Mouse (Mus musculus): ENCODE measurements at regions not wholly inside any gene's neighbourhood (a gene's known extent, or its start where the extent isn't known, plus 50 kb on each side); places are given as distances from the start of the nearest gene placed in this dataset.

- H3K27ac ChIP-seq (ENCODE audit: low read depth, low read length): peak overlapping the region; percentile 49
- H3K9ac ChIP-seq (ENCODE audit: low read depth, low read length): no peak overlapping the region
- H3K4me3 ChIP-seq (ENCODE audit: low read length): no peak overlapping the region
- no peak overlapping the region for H3K4me2 ChIP-seq (ENCODE audit: low read length)
- H3K9me3 ChIP-seq (ENCODE audit: control insufficient read depth, low read length): no peaks in the 10 kb centered on the region
- ATAC-seq: peak; percentile 83
- H3K4me1 ChIP-seq (ENCODE audit: control insufficient read depth, insufficient read depth, low read depth, low read length): peaks cover 14% of the 10 kb centered on the region
- no peaks in the 10 kb centered on the region for H3K36me3 ChIP-seq (ENCODE audit: control insufficient read depth, insufficient read depth, low read length)
- H3K27me3 ChIP-seq (replicated peaks; ENCODE audit: control insufficient read depth, insufficient read depth, low read length): no peaks in the 10 kb centered on the region
- WGBS: 14% methylated on average over 7 of the region's 7 CpGs
Observed at GRCm38 (mm10) chr13:28663950-28664681, 289.4 kb downstream of the Sox4 start.

DNA sequence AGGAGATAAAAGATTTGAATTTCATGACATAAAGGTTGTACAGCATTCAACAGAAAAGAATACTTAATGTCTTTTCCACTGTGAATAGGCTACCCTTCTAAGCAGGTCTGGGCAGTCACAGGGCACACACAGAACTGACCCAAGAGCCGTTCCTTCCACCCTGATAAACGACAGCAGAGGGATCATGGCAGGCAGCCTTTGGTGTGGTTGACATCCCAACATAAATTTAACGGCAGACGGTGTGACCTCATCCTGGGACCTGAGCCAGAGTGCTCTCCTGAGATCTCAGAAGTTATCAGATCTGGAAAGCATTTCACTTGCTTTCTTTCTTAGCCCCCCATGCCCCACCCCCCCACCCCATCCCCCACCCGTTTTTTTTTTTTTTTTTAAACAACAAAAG lies 290.1 kb downstream of the Sox4 start:
- Histone ChIP-seq H3K9me3 (ENCODE audit: control insufficient read depth, low read length) (no peaks in the 10 kb centered on the region), H3K4me3 (ENCODE audit: low read length) (no peak overlapping the region), H3K36me3 (ENCODE audit: control insufficient read depth, insufficient read depth, low read length) (no peaks in the 10 kb centered on the region), H3K9ac (ENCODE audit: low read depth, low read length) (no peak overlapping the region), H3K27ac (ENCODE audit: low read depth, low read length) (0 out of 2 replicates have a peak overlapping the region, but pooled peaks have one; percentile 32), H3K4me1 (ENCODE audit: control insufficient read depth, insufficient read depth, low read depth, low read length) (peaks cover 14% of the 10 kb centered on the region), H3K4me2 (ENCODE audit: low read length) (no peak overlapping the region), H3K27me3 (replicated peaks; ENCODE audit: control insufficient read depth, insufficient read depth, low read length) (no peaks in the 10 kb centered on the region)
- 7% methylated on average over 5 of the region's 5 CpGs for WGBS
- no peak for ATAC-seq

- Histone ChIP-seq H3K4me2 (ENCODE audit: low read length) (no peak overlapping the region), H3K9ac (ENCODE audit: low read depth, low read length) (no peak overlapping the region), H3K27ac (ENCODE audit: low read depth, low read length) (no peak overlapping the region), H3K9me3 (ENCODE audit: control insufficient read depth, low read length) (no peaks in the 10 kb centered on the region), H3K4me1 (ENCODE audit: control insufficient read depth, insufficient read depth, low read depth, low read length) (peaks cover 14% of the 10 kb centered on the region), H3K27me3 (replicated peaks; ENCODE audit: control insufficient read depth, insufficient read depth, low read length) (no peaks in the 10 kb centered on the region), H3K36me3 (ENCODE audit: control insufficient read depth, insufficient read depth, low read length) (no peaks in the 10 kb centered on the region), H3K4me3 (ENCODE audit: low read length) (no peak overlapping the region)
- ATAC-seq: no peak
- 87% methylated on average over 3 of the region's 3 CpGs for WGBS
Observed at GRCm38 (mm10) chr13:28662316-28662752, 291.2 kb downstream of the Sox4 start.

DNA sequence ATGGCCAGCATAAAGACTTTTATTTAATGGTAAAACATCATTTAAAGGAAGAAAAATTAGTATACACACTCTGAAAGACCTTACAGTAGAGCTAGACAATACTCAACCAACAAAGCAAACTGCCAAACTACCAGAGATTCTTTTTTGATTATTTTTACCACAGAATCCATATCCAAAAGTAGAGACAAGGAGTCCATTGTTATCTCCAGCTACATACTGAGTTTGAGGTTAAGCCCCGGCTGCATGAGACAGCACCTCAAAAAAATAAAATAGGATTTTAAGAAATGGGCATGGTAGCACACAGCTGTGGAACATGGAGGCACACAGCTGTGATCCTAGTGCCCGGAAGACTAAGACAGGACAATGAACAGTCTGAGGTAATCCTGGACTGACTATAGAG lies 293.4 kb downstream of the Sox4 start:
- Histone ChIP-seq H3K27me3 (replicated peaks; ENCODE audit: control insufficient read depth, insufficient read depth, low read length) (no peaks in the 10 kb centered on the region), H3K4me3 (ENCODE audit: low read length) (no peak overlapping the region), H3K9me3 (ENCODE audit: control insufficient read depth, low read length) (no peaks in the 10 kb centered on the region), H3K36me3 (ENCODE audit: control insufficient read depth, insufficient read depth, low read length) (no peaks in the 10 kb centered on the region), H3K27ac (ENCODE audit: low read depth, low read length) (no peak overlapping the region), H3K4me1 (ENCODE audit: control insufficient read depth, insufficient read depth, low read depth, low read length) (peaks cover 6% of the 10 kb centered on the region), H3K4me2 (ENCODE audit: low read length) (no peak overlapping the region), H3K9ac (ENCODE audit: low read depth, low read length) (no peak overlapping the region)
- WGBS: 85% methylated on average over 2 of the region's 2 CpGs
- no peak for ATAC-seq

- Histone ChIP-seq H3K9ac (ENCODE audit: low read depth, low read length) (no peak overlapping the region), H3K9me3 (ENCODE audit: control insufficient read depth, low read length) (no peaks in the 10 kb centered on the region), H3K27ac (ENCODE audit: low read depth, low read length) (no peak overlapping the region), H3K4me1 (ENCODE audit: control insufficient read depth, insufficient read depth, low read depth, low read length) (no peaks in the 10 kb centered on the region; the same call in 1 of the 2 replicates), H3K27me3 (replicated peaks; ENCODE audit: control insufficient read depth, insufficient read depth, low read length) (no peaks in the 10 kb centered on the region), H3K36me3 (ENCODE audit: control insufficient read depth, insufficient read depth, low read length) (no peaks in the 10 kb centered on the region), H3K4me3 (ENCODE audit: low read length) (no peak overlapping the region), H3K4me2 (ENCODE audit: low read length) (no peak overlapping the region)
- 92% methylated on average over 5 of the region's 5 CpGs for WGBS
- no peak for ATAC-seq
Observed at GRCm38 (mm10) chr13:28658652-28659051, 294.9 kb downstream of the Sox4 start.

DNA sequence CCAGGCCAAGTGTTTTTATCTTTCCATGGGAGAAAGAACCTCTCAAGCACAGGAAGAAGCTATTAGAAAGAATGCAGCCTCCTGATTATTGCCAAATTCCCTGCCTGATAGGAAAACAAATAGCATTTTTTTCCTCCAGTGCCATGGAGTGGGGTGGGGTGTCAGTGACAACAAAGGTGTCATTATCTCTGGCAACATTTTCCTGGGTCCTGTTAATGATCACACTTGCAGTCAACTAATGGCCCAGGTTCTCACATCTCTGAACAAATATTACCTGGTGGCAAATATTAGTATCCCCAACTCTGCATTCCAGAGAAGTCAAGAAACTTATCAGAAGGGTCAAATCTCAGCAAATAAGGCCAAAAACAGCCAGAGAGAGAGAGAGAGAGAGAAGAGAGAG lies 298.6 kb downstream of the Sox4 start:
- Histone ChIP-seq H3K36me3 (ENCODE audit: control insufficient read depth, insufficient read depth, low read length) (no peaks in the 10 kb centered on the region), H3K4me2 (ENCODE audit: low read length) (no peak overlapping the region), H3K27me3 (replicated peaks; ENCODE audit: control insufficient read depth, insufficient read depth, low read length) (no peaks in the 10 kb centered on the region), H3K4me1 (ENCODE audit: control insufficient read depth, insufficient read depth, low read depth, low read length) (peaks cover 8% of the 10 kb centered on the region), H3K9ac (ENCODE audit: low read depth, low read length) (no peak overlapping the region), H3K4me3 (ENCODE audit: low read length) (no peak overlapping the region), H3K9me3 (ENCODE audit: control insufficient read depth, low read length) (no peaks in the 10 kb centered on the region), H3K27ac (ENCODE audit: low read depth, low read length) (no peak overlapping the region)
- ATAC-seq: no peak

- no peak overlapping the region for H3K4me3 ChIP-seq (ENCODE audit: low read length)
- H3K27me3 ChIP-seq (replicated peaks; ENCODE audit: control insufficient read depth, insufficient read depth, low read length): no peaks in the 10 kb centered on the region
- no peak for ATAC-seq
- H3K4me1 ChIP-seq (ENCODE audit: control insufficient read depth, insufficient read depth, low read depth, low read length): peaks cover 8% of the 10 kb centered on the region
- H3K36me3 ChIP-seq (ENCODE audit: control insufficient read depth, insufficient read depth, low read length): no peaks in the 10 kb centered on the region
- no peak overlapping the region for H3K9ac ChIP-seq (ENCODE audit: low read depth, low read length)
- no peak overlapping the region for H3K27ac ChIP-seq (ENCODE audit: low read depth, low read length)
- no peak overlapping the region for H3K4me2 ChIP-seq (ENCODE audit: low read length)
- H3K9me3 ChIP-seq (ENCODE audit: control insufficient read depth, low read length): no peaks in the 10 kb centered on the region
- WGBS: 64% methylated on average over 4 of the region's 4 CpGs
Observed at GRCm38 (mm10) chr13:28653362-28653761, 300.2 kb downstream of the Sox4 start.

GRCm38 (mm10) chr13:28651810-28652209 lies 301.7 kb downstream of the Sox4 start:
- H3K4me1 ChIP-seq (ENCODE audit: control insufficient read depth, insufficient read depth, low read depth, low read length): peaks cover 8% of the 10 kb centered on the region
- ATAC-seq: peak; percentile 91
- WGBS: 64% methylated on average over 2 of the region's 2 CpGs
- H3K36me3 ChIP-seq (ENCODE audit: control insufficient read depth, insufficient read depth, low read length): no peaks in the 10 kb centered on the region
- H3K4me3 ChIP-seq (ENCODE audit: low read length): no peak overlapping the region
- H3K27me3 ChIP-seq (replicated peaks; ENCODE audit: control insufficient read depth, insufficient read depth, low read length): no peaks in the 10 kb centered on the region
- H3K9ac ChIP-seq (ENCODE audit: low read depth, low read length): no peak overlapping the region
- no peak overlapping the region for H3K4me2 ChIP-seq (ENCODE audit: low read length)
- H3K9me3 ChIP-seq (ENCODE audit: control insufficient read depth, low read length): no peaks in the 10 kb centered on the region
- H3K27ac ChIP-seq (ENCODE audit: low read depth, low read length): no peak overlapping the region

DNA sequence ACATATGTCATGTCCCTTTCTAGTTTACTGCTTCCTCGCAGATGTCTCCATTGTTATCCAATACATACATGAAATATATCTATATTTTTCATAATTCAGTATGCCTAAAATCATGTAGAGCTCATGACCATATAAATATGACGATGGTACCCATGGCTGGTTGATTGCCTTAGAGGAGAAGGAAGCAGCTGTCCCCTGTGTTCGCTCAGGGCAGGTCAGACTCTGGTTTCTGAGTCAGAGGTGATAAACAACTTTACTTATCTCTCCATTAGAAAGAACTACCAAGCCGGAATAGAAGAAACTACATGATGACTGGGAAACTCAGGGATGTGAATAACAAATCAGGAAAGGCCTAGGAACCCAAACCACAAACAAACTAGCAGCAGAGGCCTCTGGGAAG lies 307.6 kb downstream of the Sox4 start:
- no peak for ATAC-seq
- WGBS: 87% methylated on average over 4 of the region's 4 CpGs
- H3K4me2 ChIP-seq (ENCODE audit: low read length): no peak overlapping the region

More for the DNA sequence above, 307.6 kb downstream of the Sox4 start:
- H3K4me3 ChIP-seq (ENCODE audit: low read length): no peak overlapping the region
- no peaks in the 10 kb centered on the region for H3K4me1 ChIP-seq (ENCODE audit: control insufficient read depth, insufficient read depth, low read depth, low read length)
- no peak overlapping the region for H3K9ac ChIP-seq (ENCODE audit: low read depth, low read length)
- H3K36me3 ChIP-seq (ENCODE audit: control insufficient read depth, insufficient read depth, low read length): no peaks in the 10 kb centered on the region
- no peak overlapping the region for H3K27ac ChIP-seq (ENCODE audit: low read depth, low read length)
- H3K27me3 ChIP-seq (replicated peaks; ENCODE audit: control insufficient read depth, insufficient read depth, low read length): no peaks in the 10 kb centered on the region
- no peaks in the 10 kb centered on the region for H3K9me3 ChIP-seq (ENCODE audit: control insufficient read depth, low read length)
